Comparison of ENCODE assay signal across 15 mouse cellular contexts in genomic region chr11:115929031-115929430, GRCm38 (mm10). TPM values are rescaled to one million over a fixed set of nuclear protein-coding genes. Genes with fewer than 3 reads are reported as not detected.
"Had no signal": no experiment of that assay in that cellular context is flagged by ENCODE, and none has a peak within 500 bp of the region (broad histone marks: within the 10 kb centered on the region; RNA-seq: fewer than 3 reads in every experiment).

No protein-coding gene starts in this region.

- H3K27me3 ChIP-seq: limb, embryonic 15.5 days; liver, embryonic 12.5 days had no signal

- H3K9me3 ChIP-seq: limb, embryonic 15.5 days; liver, embryonic 12.5 days; midbrain, embryonic 10.5 days had no signal

- H3K27ac ChIP-seq: limb, embryonic 15.5 days; liver, embryonic 12.5 days; midbrain, embryonic 10.5 days; stomach, postnatal 0 days had no signal

- H3K4me2 ChIP-seq: limb, embryonic 15.5 days; liver, embryonic 12.5 days; lung, embryonic 14.5 days had no signal

- H3K9ac ChIP-seq: limb, embryonic 15.5 days; liver, embryonic 12.5 days; lung, embryonic 14.5 days had no signal

- H3K4me3 ChIP-seq: limb, embryonic 15.5 days; liver, embryonic 12.5 days; midbrain, embryonic 10.5 days had no signal

- DNase-seq: kidney, adult 8-10 months; kidney, postnatal 25 days; lung, embryonic 14.5 days; lung, postnatal 10 days; midbrain, embryonic 14.5 days; right cerebral cortex, postnatal 14 days; thymus, postnatal 4 days had no signal

- ATAC-seq: intestine, postnatal 0 days; liver, embryonic 12.5 days had no signal

RNA-seq across cellular contexts. Expression of gene Smim6, which starts 17.2 kb away (rescaled TPM):
- total RNA-seq: layer of hippocampus, postnatal 10 days; left cerebral cortex, postnatal 14 days; monocyte, adult 5-6 weeks had no signal

RNA-seq across cellular contexts. Expression of gene Itgb4, which starts 45.5 kb away (rescaled TPM):
- total RNA-seq: monocyte, adult 5-6 weeks had no signal
